Mouse (Mus musculus) hindbrain, embryonic 13.5 days (tissue): ENCODE measurements around the gene Mmp8. TPM values are rescaled to one million over a fixed set of nuclear protein-coding genes. Genes with fewer than 3 reads are reported as not detected.

Source experiments
- ATAC-seq: fragments of 200-750 bp; cut with Nextera tagmentation; 2 replicates; pipeline ENCODE4 v1.8.0; 2017; ENCODE audit warnings: moderate TSS enrichment; ENCODE audit not compliant: low FRiP score
- H3K27ac ChIP-seq: fragments of 300-500 bp; sonication (generic); 2 replicates; pipeline ENCODE4 v1.5.1; 2015; ENCODE audit warnings: inconsistent platforms, mild to moderate bottlenecking, moderate library complexity
- H3K27me3 ChIP-seq: fragments of 300-500 bp; sonication (generic); 2 replicates; pipeline ENCODE4 v1.6.1; 2015; ENCODE audit warnings: mild to moderate bottlenecking, inconsistent platforms
- H3K36me3 ChIP-seq: fragments of 300-500 bp; sonication (generic); 2 replicates; pipeline ENCODE4 v1.6.1; 2015; ENCODE audit warnings: mild to moderate bottlenecking, inconsistent platforms
- H3K4me1 ChIP-seq: fragments of 300-500 bp; sonication (generic); replicated peaks from 2 replicates; pipeline ENCODE4 v1.6.1; 2015; ENCODE audit warnings: inconsistent platforms
- H3K4me2 ChIP-seq: fragments of 300-500 bp; sonication (generic); 2 replicates; pipeline ENCODE4 v1.6.1; 2015; ENCODE audit warnings: inconsistent platforms, mild to moderate bottlenecking, moderate library complexity
- H3K4me3 ChIP-seq: fragments of 300-500 bp; sonication (generic); 2 replicates; pipeline ENCODE4 v1.5.1; 2015; ENCODE audit warnings: mild to moderate bottlenecking, inconsistent platforms
- H3K9ac ChIP-seq: fragments of 300-500 bp; sonication (generic); 2 replicates; pipeline ENCODE4 v1.6.1; 2015; ENCODE audit warnings: mild to moderate bottlenecking, inconsistent platforms
- H3K9me3 ChIP-seq: fragments of 300-500 bp; sonication (generic); 2 replicates; pipeline ENCODE4 v1.6.1; 2016; ENCODE audit warnings: inconsistent platforms
- WGBS: fragments of 180-500 bp; shearing (Covaris S2); methylation state at CpG from one replicate; pipeline ENCODE4 v1.1.7; 2015; 5-methylcytosine and 5-hydroxymethylcytosine counted together
- polyA plus RNA-seq: library from polyadenylated mRNA; unstranded; fragments of >200 nt; fragmentation: Nextera tagmentation; extraction: Ambion mirVana; gene quantifications from 2 replicates; pipeline ENCODE4 v1.2.1, GENCODE M21; 2015

Gene Mmp8
- 0.10 and 0.39 TPM in 2 replicates for polyA plus RNA-seq

DNA sequence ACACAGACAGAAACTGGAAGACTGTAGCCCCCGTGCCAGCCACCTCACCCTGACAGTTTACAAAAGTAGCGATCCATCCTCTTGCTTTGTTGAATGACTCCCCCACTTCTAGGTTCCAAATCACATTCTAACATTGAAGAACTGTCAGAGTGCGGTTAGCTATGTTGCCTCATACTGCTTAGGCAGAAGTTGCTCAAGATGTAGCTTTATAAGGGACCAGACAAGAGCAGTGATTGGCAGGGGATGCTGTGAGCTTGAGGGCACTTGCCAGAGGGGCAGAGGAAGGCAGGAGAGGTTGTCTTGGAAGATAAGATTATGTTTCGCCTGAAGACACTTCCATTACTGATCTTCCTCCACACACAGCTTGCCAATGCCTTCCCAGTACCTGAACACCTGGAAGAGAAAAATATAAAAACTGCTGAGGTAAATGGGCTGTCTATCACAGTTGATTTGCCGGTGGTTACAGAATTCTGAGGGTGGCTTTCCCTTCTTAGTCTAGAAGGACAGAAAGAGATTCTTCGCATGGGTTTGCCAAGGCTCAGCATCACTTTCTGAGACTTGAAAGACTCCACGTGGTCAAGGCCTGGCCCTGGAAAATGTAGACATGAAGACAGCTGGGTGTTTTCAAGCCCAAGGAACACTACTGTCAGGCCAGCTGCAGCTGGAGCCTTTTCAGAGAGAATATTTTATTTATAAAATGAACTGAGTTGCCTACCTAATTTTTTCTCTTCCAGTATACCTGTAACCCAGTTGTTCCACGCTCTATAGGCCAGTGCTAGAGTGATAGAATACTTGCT lies at the start of gene Mmp8:
Mmp8 (plus strand) TSS at position 236 of the 797 bp plus-strand sequence.
- Histone ChIP-seq H3K9ac (no peak within 1 kb of the TSS), H3K4me2 (no peak within 1 kb of the TSS), H3K27me3 (no peaks in the 10 kb centered on the region), H3K9me3 (no peaks in the 10 kb centered on the region), H3K4me3 (no peak within 1 kb of the TSS), H3K27ac (no peak within 1 kb of the TSS), H3K4me1 (no peaks in the 10 kb centered on the region), H3K36me3 (no peaks in the 10 kb centered on the region)
- no peak for ATAC-seq
- WGBS, result 85% methylated on average over 8 of the region's 8 CpGs

DNA sequence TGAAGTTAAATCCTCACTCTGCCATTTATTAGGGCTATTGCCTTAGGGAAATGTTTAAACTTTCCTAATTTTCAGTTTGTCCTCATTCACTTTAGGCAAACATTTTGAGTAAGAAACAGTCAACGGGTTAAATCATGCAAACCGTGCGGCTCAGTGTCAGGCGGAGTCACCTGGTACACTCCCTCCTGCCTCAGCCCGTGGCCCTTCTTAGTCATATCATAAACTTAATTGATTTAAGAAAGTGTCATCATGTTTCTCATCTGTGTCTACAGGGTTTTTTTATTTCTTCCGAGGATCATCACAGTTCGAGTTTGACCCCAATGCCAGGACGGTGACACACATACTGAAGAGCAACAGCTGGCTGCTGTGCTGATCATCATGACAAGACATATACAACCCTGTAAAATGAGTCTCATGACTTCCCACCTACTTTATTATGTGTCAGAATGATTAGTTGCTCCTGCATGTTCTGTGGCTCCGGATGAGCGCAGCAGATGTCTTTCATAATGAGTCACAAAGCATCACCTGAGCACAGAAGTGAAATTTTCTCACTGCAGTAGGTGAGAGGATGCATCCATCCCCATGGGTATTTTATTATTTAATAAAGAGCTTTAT lies 48.5 kb upstream of the Mmp8 start:
- no peaks in the 10 kb centered on the region for H3K27me3 ChIP-seq
- no peak overlapping the region for H3K4me2 ChIP-seq
- 93% methylated on average over 10 of the region's 10 CpGs for WGBS
- no peaks in the 10 kb centered on the region for H3K9me3 ChIP-seq
- H3K27ac ChIP-seq, result no peak overlapping the region
- no peaks in the 10 kb centered on the region for H3K4me1 ChIP-seq
- no peak overlapping the region for H3K9ac ChIP-seq
- H3K4me3 ChIP-seq, result no peak overlapping the region
- H3K36me3 ChIP-seq, result no peaks in the 10 kb centered on the region
- no peak for ATAC-seq

- Histone ChIP-seq H3K27me3 (no peaks in the 10 kb centered on the region), H3K36me3 (no peaks in the 10 kb centered on the region), H3K9me3 (no peaks in the 10 kb centered on the region), H3K4me1 (no peaks in the 10 kb centered on the region), H3K4me2 (no peak overlapping the region), H3K27ac (no peak overlapping the region), H3K4me3 (no peak overlapping the region), H3K9ac (no peak overlapping the region)
- WGBS, result 65% methylated on average over 4 of the region's 4 CpGs
- ATAC-seq, result no peak
Measured at GRCm38 (mm10) chr9:7517944-7518571, 40.2 kb upstream of the Mmp8 start.

- H3K4me3 ChIP-seq, result no peak overlapping the region
- H3K9me3 ChIP-seq, result no peaks in the 10 kb centered on the region
- no peak overlapping the region for H3K27ac ChIP-seq
- H3K36me3 ChIP-seq, result no peaks in the 10 kb centered on the region
- no peak for ATAC-seq
- H3K4me1 ChIP-seq, result no peaks in the 10 kb centered on the region
- WGBS, result 76% methylated on average over 4 of the region's 4 CpGs
- H3K9ac ChIP-seq, result no peak overlapping the region
- H3K4me2 ChIP-seq, result no peak overlapping the region
- no peaks in the 10 kb centered on the region for H3K27me3 ChIP-seq
Measured at GRCm38 (mm10) chr9:7526255-7526940, 31.9 kb upstream of the Mmp8 start.

DNA sequence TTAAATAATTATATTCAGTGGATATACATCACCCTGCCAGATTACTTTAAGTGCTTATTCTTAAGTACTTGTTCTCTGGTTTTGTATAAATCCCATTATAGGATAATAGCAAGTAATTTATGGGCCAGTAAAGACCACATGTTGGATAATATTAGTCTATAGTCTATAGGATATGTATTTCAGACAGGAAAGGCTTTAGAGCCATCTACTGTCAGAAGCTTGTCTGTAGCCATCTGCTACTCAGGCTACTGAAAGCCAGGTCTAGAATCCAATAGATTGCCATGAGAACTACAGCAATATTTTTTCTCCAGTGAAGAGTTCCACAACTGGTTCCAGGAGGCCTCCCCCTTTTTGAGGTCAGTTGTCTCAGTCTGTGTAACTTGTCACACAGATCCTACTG lies 15.5 kb upstream of the Mmp8 start:
- Histone ChIP-seq H3K4me2 (no peak overlapping the region), H3K4me1 (no peaks in the 10 kb centered on the region), H3K27ac (no peak overlapping the region), H3K36me3 (no peaks in the 10 kb centered on the region), H3K4me3 (no peak overlapping the region), H3K9ac (no peak overlapping the region), H3K27me3 (no peaks in the 10 kb centered on the region), H3K9me3 (no peaks in the 10 kb centered on the region)
- no peak for ATAC-seq

- ATAC-seq, result no peak
- 83% methylated on average over 1 of the region's 1 CpGs for WGBS
Measured at GRCm38 (mm10) chr9:7544923-7545457, 13.3 kb upstream of the Mmp8 start.

GRCm38 (mm10) chr9:7545471-7545870 lies 12.8 kb upstream of the Mmp8 start:
- H3K27me3 ChIP-seq, result no peaks in the 10 kb centered on the region
- no peak overlapping the region for H3K27ac ChIP-seq
- no peaks in the 10 kb centered on the region for H3K4me1 ChIP-seq
- ATAC-seq, result no peak
- 64% methylated on average over 1 of the region's 1 CpGs for WGBS
- no peak overlapping the region for H3K4me3 ChIP-seq
- H3K4me2 ChIP-seq, result no peak overlapping the region
- H3K9me3 ChIP-seq, result no peaks in the 10 kb centered on the region
- H3K9ac ChIP-seq, result no peak overlapping the region
- no peaks in the 10 kb centered on the region for H3K36me3 ChIP-seq

More at GRCm38 (mm10) chr9:7544923-7545457, 13.3 kb upstream of the Mmp8 start:
- Histone ChIP-seq H3K4me2 (no peak overlapping the region), H3K9ac (no peak overlapping the region), H3K27ac (no peak overlapping the region), H3K36me3 (no peaks in the 10 kb centered on the region), H3K4me3 (no peak overlapping the region), H3K4me1 (no peaks in the 10 kb centered on the region), H3K9me3 (no peaks in the 10 kb centered on the region), H3K27me3 (no peaks in the 10 kb centered on the region)

DNA sequence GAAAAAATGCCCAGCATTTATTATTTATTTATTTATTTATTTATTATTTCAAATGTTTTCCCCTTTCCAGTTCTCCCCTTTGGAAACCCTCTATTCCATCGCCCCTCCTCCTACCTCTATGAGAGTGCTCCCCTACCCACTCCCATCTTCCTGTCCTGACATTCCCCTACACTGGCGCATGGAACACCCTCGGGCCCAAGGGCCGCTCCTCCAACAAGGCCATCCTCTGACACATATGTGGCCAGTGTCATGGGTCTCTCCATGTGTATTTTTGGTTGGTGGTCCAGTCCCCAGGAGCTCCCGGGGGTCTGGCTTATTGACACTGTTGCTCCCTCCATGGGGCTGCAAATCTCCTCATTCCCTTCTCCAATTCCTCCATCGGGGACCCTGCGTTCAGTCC lies 12.3 kb upstream of the Mmp8 start:
- ATAC-seq, result no peak
- 84% methylated on average over 7 of the region's 7 CpGs for WGBS
- H3K4me3 ChIP-seq, result no peak overlapping the region

GRCm38 (mm10) chr9:7551943-7552342 lies 6.3 kb upstream of the Mmp8 start:
- Histone ChIP-seq H3K9me3 (no peaks in the 10 kb centered on the region), H3K27ac (no peak overlapping the region), H3K4me1 (no peaks in the 10 kb centered on the region), H3K4me3 (no peak overlapping the region), H3K36me3 (no peaks in the 10 kb centered on the region), H3K27me3 (no peaks in the 10 kb centered on the region), H3K4me2 (no peak overlapping the region), H3K9ac (no peak overlapping the region)
- no peak for ATAC-seq

More for the DNA sequence above, 12.3 kb upstream of the Mmp8 start:
- H3K9me3 ChIP-seq, result no peaks in the 10 kb centered on the region
- H3K4me1 ChIP-seq, result no peaks in the 10 kb centered on the region
- H3K27me3 ChIP-seq, result no peaks in the 10 kb centered on the region
- no peak overlapping the region for H3K9ac ChIP-seq
- H3K36me3 ChIP-seq, result no peaks in the 10 kb centered on the region
- no peak overlapping the region for H3K27ac ChIP-seq
- H3K4me2 ChIP-seq, result no peak overlapping the region

- no peak for ATAC-seq
- Histone ChIP-seq H3K4me2 (no peak overlapping the region), H3K4me3 (no peak overlapping the region), H3K4me1 (no peaks in the 10 kb centered on the region), H3K36me3 (no peaks in the 10 kb centered on the region), H3K27ac (no peak overlapping the region), H3K27me3 (no peaks in the 10 kb centered on the region), H3K9me3 (no peaks in the 10 kb centered on the region), H3K9ac (no peak overlapping the region)
- WGBS, result 77% methylated on average over 3 of the region's 3 CpGs
Measured at GRCm38 (mm10) chr9:7553536-7553935, 4.7 kb upstream of the Mmp8 start.

DNA sequence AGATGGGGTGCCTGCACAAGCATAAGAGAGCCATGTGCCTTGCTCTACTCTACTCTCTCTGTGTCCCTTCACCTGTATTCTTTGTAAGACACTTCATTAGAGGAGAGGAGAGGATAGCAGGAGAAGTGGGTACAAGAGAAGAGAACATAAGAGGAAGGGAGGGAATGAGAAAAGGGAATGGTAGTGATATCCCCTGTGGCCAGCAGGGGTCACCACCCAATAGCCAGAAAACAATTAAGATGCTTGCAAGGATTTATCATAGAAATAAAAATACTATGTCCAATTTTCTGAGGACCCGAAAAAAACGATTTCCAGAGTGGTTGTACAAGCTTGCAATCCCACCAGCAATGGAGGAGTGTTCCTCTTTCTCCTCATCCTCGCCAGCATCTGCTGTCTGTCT lies 3.9 kb upstream of the Mmp8 start:
- Histone ChIP-seq H3K27ac (no peak overlapping the region), H3K4me3 (no peak overlapping the region), H3K27me3 (no peaks in the 10 kb centered on the region), H3K9me3 (no peaks in the 10 kb centered on the region), H3K9ac (no peak overlapping the region), H3K36me3 (no peaks in the 10 kb centered on the region), H3K4me1 (no peaks in the 10 kb centered on the region), H3K4me2 (no peak overlapping the region)
- ATAC-seq, result no peak
- 53% methylated on average over 3 of the region's 3 CpGs for WGBS

GRCm38 (mm10) chr9:7560026-7560425 lies 1.8 kb downstream of the Mmp8 start:
- Histone ChIP-seq H3K4me3 (no peak overlapping the region), H3K4me2 (no peak overlapping the region), H3K4me1 (no peaks in the 10 kb centered on the region), H3K36me3 (no peaks in the 10 kb centered on the region), H3K27me3 (no peaks in the 10 kb centered on the region), H3K9me3 (no peaks in the 10 kb centered on the region), H3K9ac (no peak overlapping the region), H3K27ac (no peak overlapping the region)
- ATAC-seq, result no peak
- WGBS, result 62% methylated on average over 4 of the region's 4 CpGs
